Mouse (Mus musculus) brain, embryonic 14.5 days (tissue): ENCODE results near the gene Vil1. TPM values are rescaled to one million over a fixed set of nuclear protein-coding genes. Genes with fewer than 3 reads are reported as not detected.
A peak's percentile ranks its signal among the peaks of the same experiment; 100 is the strongest.

Experiments
- DNase-seq: peaks from one replicate; pipeline ENCODE4 v3.0.0-alpha.2; 2011; ENCODE audit warnings: low read depth
- CTCF ChIP-seq: fragments of 200-500 bp; IDR thresholded peaks from 2 replicates; pipeline ENCODE4 v1.5.1; 2012; ENCODE audit warnings: inconsistent platforms, mild to moderate bottlenecking, moderate library complexity, borderline replicate concordance; ENCODE audit not compliant: insufficient read depth, insufficient read length; ENCODE audit errors: extremely low read depth
- POLR2A ChIP-seq: fragments of 200-500 bp; IDR thresholded peaks from 2 replicates; pipeline ENCODE4 v1.6.1; 2012; ENCODE audit warnings: mild to moderate bottlenecking, inconsistent platforms, borderline replicate concordance; ENCODE audit not compliant: poor library complexity, insufficient read depth, insufficient read length, severe bottlenecking; ENCODE audit errors: extremely low read depth
- polyA plus RNA-seq: library from polyadenylated mRNA; depleted of rRNA; stranded (reverse); fragments of >200 nt; gene quantifications from 2 replicates; pipeline ENCODE4 v1.2.3, GENCODE M21; 2012

The Vil1 gene
- polyA plus RNA-seq, 1 experiment = 0.08 TPM

DNA sequence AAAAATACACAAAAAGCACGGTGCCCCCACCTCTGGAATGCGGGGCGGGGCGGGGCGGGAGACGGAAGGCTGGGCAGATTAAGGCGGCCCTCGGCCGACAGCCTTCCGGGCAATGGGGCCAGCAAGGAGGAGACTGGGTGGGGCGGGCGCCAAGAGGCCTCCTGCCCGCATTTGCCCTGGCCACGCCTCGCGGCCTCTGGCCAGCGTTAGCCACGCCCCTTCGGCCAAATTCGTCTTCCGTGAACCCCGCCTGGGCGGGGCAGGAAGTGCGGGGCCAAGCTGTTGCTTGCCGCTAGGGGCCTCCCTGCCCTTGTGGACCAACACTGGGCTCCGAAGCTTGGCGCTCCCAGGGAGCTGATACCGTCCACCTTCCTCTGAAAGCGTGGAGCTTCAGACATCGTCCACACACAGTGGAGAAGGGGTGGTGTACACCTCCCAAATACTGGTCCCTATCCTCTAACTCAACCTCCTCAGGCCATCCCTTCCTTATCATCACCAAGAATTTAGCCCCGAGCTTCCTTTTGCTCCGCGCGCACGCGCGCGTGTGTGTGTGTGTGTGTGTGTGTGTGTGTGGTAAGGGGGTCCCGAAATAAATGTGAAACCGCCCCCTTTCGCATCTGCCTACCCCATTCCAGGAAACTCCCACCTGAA lies 11.8 kb upstream of the Vil1 start:
- peak; percentile 96 for DNase-seq
- peak; percentile 66 for TF ChIP-seq CTCF
- no peak for TF ChIP-seq POLR2A

- peak; percentile 67 for DNase-seq
- TF ChIP-seq POLR2A = no peak
- TF ChIP-seq CTCF = peak; percentile 61; the same call in 1 of the 2 replicates
These were observed 11.2 kb upstream of the Vil1 start for GRCm38 (mm10) chr1:74397919-74398451.

- no peak for TF ChIP-seq CTCF
- no peak for DNase-seq
These were observed 8.6 kb upstream of the Vil1 start for GRCm38 (mm10) chr1:74400531-74400930.

GRCm38 (mm10) chr1:74401015-74401702 lies 8.0 kb upstream of the Vil1 start:
- TF ChIP-seq POLR2A = no peak
- no peak for DNase-seq

DNA sequence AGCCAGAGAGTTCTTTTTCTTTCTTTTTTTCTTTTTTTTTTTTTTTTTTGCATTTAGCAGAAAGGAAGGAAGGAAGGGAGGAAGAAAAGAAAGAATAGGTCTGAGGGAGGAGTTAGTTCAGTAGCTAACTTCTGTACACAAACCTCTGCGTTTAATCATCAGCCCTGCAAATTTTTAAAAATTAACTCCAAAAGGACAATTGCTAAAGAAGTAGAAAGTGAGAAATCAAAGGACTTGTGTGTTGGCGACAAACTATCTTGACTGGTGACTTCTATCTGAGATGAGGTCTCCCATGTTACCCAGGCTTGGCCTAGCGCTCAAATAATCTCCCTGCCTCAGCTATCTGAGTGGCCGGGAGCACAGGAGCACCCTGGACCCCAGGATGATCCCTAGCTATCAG lies 5.0 kb upstream of the Vil1 start:
- TF ChIP-seq CTCF = no peak
- no peak for TF ChIP-seq POLR2A
- DNase-seq = no peak

DNA sequence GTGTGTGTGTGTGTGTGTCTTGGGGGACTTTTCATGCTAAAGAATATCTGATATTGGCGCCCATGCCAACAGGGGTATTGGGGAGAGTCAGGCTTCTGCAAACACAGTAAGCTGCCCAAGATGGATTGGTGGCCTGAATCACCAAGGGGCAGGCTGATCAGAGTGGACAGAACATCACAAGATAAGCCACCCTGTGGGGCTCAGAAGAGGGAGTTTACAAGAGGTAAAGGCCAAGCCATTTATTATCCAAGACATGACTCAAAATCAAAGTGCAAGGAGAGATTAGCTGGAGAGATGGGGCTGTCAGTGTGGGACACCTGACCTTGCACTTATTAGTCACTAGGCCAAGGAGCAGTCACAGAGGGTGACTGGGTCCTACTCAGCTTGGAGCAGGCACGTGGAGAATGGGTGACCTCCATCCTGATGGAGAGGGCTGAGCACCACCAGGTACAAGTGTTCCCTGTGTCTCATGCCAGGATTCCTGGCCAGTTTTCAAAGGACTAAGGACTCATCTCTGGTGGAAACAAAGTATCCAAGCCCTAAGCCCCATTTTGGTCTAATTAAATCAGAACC lies 2.7 kb downstream of the Vil1 start:
- TF ChIP-seq POLR2A = no peak
- TF ChIP-seq CTCF = no peak
- DNase-seq = no peak

DNA sequence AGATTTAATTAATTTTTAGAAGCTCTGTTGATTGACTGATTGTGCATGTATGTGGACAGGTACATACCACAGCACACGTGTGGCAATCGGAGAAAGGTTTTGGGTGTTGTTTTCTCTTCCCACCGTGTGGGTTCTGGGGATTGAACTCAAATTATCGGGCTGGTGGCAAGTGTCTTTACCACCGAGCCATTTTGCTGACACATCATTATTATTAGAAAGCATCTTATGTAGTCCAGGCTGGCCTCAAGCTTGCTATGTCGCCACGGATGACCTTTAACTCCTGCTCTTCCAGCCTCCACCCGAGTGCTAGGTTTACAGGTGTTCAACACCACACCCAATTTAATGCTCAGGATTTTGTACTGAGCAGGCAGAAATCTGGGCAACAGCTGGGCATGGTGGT lies 3.5 kb downstream of the Vil1 start:
- DNase-seq = no peak
- TF ChIP-seq POLR2A (no peak), CTCF (no peak)

GRCm38 (mm10) chr1:74415143-74415542 lies 6.0 kb downstream of the Vil1 start:
- DNase-seq = peak; percentile 41
- TF ChIP-seq CTCF (no peak), POLR2A (no peak)

- DNase-seq = no peak
- TF ChIP-seq POLR2A (no peak), CTCF (no peak)
These were observed 9.7 kb downstream of the Vil1 start for GRCm38 (mm10) chr1:74418747-74419439.

- TF ChIP-seq POLR2A = no peak
- TF ChIP-seq CTCF = no peak
- DNase-seq = no peak
These were observed 10.2 kb downstream of the Vil1 start for GRCm38 (mm10) chr1:74419440-74419794.

DNA sequence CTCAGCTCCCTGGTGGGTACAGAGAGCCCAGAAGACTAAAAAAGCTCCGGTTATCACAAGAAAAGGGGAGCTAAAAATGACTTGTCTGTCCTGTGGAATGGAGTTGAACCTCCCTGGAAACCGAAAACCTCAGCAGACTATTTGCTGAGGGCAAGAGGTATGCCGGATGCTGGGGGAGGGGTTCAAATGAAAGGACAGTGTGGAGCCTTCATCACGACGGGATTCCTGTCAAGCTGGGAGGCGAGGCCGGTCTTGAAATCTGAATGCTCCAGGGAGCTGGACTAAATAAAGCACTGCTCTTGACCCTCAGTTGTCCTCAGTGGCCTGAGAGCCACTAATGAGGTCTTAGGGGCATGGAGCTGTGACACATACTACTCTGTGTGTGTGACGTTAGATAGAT lies 14.0 kb downstream of the Vil1 start:
- DNase-seq = no peak
- no peak for TF ChIP-seq CTCF
- no peak for TF ChIP-seq POLR2A

- TF ChIP-seq CTCF = no peak
- TF ChIP-seq POLR2A = no peak
- DNase-seq = no peak
These were observed 16.7 kb downstream of the Vil1 start for GRCm38 (mm10) chr1:74425845-74426244.

GRCm38 (mm10) chr1:74433220-74433619 lies 24.0 kb downstream of the Vil1 start:
- no peak for TF ChIP-seq POLR2A
- no peak for TF ChIP-seq CTCF
- DNase-seq = no peak
